Mouse (Mus musculus) hindbrain, embryonic 11.5 days (tissue): ENCODE data around the gene Akap6. TPM values are rescaled to one million over a fixed set of nuclear protein-coding genes. Genes with fewer than 3 reads are reported as not detected.

Experiments used
- ATAC-seq: fragments of 200-750 bp; cut with Nextera tagmentation; 2 replicates; pipeline ENCODE4 v1.8.0; 2017; ENCODE audit warnings: mild to moderate bottlenecking, moderate TSS enrichment, moderate library complexity; ENCODE audit not compliant: low FRiP score
- DNase-seq: peaks from one replicate; pipeline ENCODE4 v3.0.0-alpha.2; 2015; ENCODE audit warnings: low spot score
- H3K27ac ChIP-seq: fragments of 300-500 bp; sonication (generic); 2 replicates; pipeline ENCODE4 v1.5.1; 2014; ENCODE audit warnings: mild to moderate bottlenecking, low read depth, low read length
- H3K27me3 ChIP-seq: fragments of 300-500 bp; sonication (generic); 2 replicates; pipeline ENCODE4 v1.6.1; 2014; ENCODE audit warnings: mild to moderate bottlenecking, low read length, moderate library complexity, mixed read lengths; ENCODE audit not compliant: control insufficient read depth, insufficient read depth
- H3K36me3 ChIP-seq: fragments of 300-500 bp; sonication (generic); 2 replicates; pipeline ENCODE4 v1.6.1; 2014; ENCODE audit warnings: mild to moderate bottlenecking, low read length, moderate library complexity, mixed read lengths; ENCODE audit not compliant: control insufficient read depth, insufficient read depth
- H3K4me1 ChIP-seq: fragments of 300-500 bp; sonication (generic); replicated peaks from 2 replicates; pipeline ENCODE4 v1.6.1; 2014; ENCODE audit warnings: low read length, mixed read lengths; ENCODE audit not compliant: control insufficient read depth, insufficient read depth
- H3K4me2 ChIP-seq: fragments of 300-500 bp; sonication (generic); replicated peaks from 2 replicates; pipeline ENCODE4 v1.6.1; 2014; ENCODE audit warnings: mild to moderate bottlenecking, low read depth, low read length
- H3K4me3 ChIP-seq: fragments of 300-500 bp; sonication (generic); 2 replicates; pipeline ENCODE4 v1.5.1; 2014; ENCODE audit warnings: low read depth, low read length
- H3K9ac ChIP-seq: fragments of 300-500 bp; sonication (generic); 2 replicates; pipeline ENCODE4 v1.6.1; 2014; ENCODE audit warnings: low read depth, low read length
- H3K9me3 ChIP-seq: fragments of 300-500 bp; sonication (generic); 2 replicates; pipeline ENCODE4 v1.6.1; 2016; ENCODE audit warnings: low read length; ENCODE audit not compliant: control insufficient read depth
- WGBS: fragments of 180-500 bp; shearing (Covaris S2); extraction: QIAGEN DNeasy Blood & Tissue Kit; methylation state at CpG from one replicate; pipeline ENCODE4 v1.1.7; 2014; 5-methylcytosine and 5-hydroxymethylcytosine counted together
- polyA plus RNA-seq: library from polyadenylated mRNA; unstranded; fragments of >200 nt; fragmentation: Nextera tagmentation; extraction: Ambion mirVana; gene quantifications from 2 replicates; pipeline ENCODE4 v1.2.1, GENCODE M21; 2014

Gene Akap6
- polyA plus RNA-seq, 1 experiment from 2014 or later = 35.7 TPM

DNA sequence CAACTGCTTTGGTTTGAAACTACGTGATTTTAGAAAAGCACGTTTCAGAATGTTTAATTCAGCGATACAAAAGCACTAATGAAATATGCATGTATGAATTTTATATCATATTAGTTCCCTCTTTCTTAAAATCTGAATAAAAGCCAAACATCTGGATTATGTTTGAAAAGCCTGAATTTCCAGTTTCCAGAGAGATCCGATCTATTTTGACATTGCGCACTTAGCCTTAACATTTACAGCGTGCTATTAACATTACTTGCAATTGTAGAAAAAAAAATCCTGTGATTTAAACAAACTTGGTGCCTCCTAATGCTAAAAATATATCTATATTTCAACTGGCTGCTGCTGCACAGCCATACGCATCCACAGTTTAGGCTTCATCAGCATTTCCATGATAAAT is 358.4 kb downstream of the Akap6 start:
- WGBS = 95% methylated on average over 7 of the region's 7 CpGs
- ATAC-seq (no peak), DNase-seq (no peak)
- no peak overlapping the region for H3K4me3 ChIP-seq
- H3K27ac ChIP-seq = no peak overlapping the region
- peaks cover 4% of the 10 kb centered on the region; the same call in 1 of the 2 replicates for H3K4me1 ChIP-seq
- no peaks in the 10 kb centered on the region for H3K36me3 ChIP-seq
- H3K27me3 ChIP-seq = no peaks in the 10 kb centered on the region
- no peak overlapping the region for H3K9ac ChIP-seq
- H3K4me2 ChIP-seq = no peak overlapping the region
- H3K9me3 ChIP-seq = no peaks in the 10 kb centered on the region

DNA sequence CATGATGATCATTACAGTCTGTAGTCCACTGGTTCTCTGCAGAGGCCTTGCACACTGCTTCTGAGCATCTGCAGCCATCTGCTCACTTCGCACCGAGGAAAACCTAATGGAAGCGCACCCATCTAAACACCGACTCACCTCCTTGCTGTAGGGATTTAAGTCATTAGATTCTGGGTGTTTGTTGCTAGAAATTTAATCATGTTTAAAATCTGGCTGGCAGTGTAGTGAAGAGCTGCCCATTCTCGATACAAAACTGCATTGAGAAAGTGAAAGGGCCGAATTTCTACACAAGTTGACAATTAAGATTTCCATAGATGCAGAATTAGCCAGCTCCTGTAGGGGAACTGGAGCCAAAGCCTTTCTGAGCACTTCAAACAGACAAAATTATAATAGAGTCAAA is 361.7 kb downstream of the Akap6 start:
- Histone ChIP-seq H3K27me3 (no peaks in the 10 kb centered on the region), H3K36me3 (no peaks in the 10 kb centered on the region), H3K9me3 (no peaks in the 10 kb centered on the region), H3K4me2 (no peak overlapping the region), H3K4me3 (no peak overlapping the region), H3K27ac (peak overlapping the region; percentile 76; the same call in 1 of the 2 replicates), H3K9ac (no peak overlapping the region), H3K4me1 (peaks cover 7% of the 10 kb centered on the region; the same call in 1 of the 2 replicates)
- peak; percentile 11 for DNase-seq
- ATAC-seq = no peak
- WGBS = 64% methylated on average over 6 of the region's 6 CpGs

DNA sequence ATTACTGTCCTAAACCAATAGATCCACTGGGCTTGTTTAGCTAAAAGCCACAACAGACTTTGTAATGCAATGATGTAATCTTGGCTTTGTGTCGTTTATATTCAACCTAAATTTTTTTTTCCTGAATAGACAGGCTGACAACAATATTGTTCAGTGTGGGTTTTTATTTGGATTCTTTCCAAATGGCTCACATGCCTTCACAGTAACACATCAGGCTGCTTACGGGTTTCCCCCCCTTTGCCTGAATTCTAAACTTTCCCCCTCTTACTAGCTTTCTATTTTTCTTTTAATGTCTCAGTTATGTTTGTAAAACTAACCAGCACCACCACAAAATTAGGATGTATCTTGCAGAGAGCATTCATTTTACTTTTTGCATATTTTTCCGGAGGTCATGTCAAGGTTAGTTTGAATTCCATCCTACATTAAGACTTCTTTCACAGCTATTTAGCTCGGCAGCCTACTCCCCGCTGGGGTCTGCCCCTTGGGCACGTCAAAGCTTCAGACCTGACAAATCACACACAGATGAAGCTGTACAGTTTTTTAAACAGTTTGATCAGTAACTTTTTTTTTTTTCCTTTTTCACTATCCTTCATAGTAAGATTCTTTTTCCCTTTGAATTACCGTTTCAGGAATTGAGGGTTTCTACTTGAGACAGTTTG is 362.4 kb downstream of the Akap6 start:
- DNase-seq = peak; percentile 74
- Histone ChIP-seq H3K9ac (no peak overlapping the region), H3K4me2 (no peak overlapping the region), H3K36me3 (no peaks in the 10 kb centered on the region), H3K27ac (peak overlapping the region; percentile 56), H3K9me3 (no peaks in the 10 kb centered on the region), H3K4me1 (peaks cover 10% of the 10 kb centered on the region; the same call in 1 of the 2 replicates), H3K27me3 (no peaks in the 10 kb centered on the region), H3K4me3 (no peak overlapping the region)
- WGBS = 4% methylated on average over 7 of the region's 7 CpGs
- ATAC-seq = peak; percentile 31; the same call in 1 of the 2 replicates

DNA sequence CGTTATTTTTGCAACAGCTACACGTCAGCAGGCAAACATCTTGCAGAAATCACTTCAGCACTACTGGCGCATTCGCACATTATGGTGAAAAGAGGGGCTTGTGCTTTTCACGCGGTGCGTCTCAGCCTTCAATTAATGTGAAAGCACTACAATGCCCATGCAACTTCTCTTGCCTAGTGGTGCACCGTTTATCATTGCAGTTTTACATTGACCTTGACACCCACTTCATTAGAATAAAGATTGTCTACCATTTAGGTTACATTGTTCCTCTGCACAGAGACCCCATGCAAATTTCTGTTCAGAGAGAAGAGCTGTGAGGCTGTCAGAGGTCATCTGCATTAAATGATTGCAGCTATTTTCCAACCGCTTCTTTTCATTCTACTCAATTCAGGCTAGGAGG is 363.8 kb downstream of the Akap6 start:
- H3K4me1 ChIP-seq = peaks cover 10% of the 10 kb centered on the region; the same call in 1 of the 2 replicates
- ATAC-seq (peak; percentile 69), DNase-seq (peak; percentile 63)
- H3K9me3 ChIP-seq = no peaks in the 10 kb centered on the region
- no peak overlapping the region for H3K4me2 ChIP-seq
- no peak overlapping the region for H3K9ac ChIP-seq
- H3K27me3 ChIP-seq = no peaks in the 10 kb centered on the region
- peak overlapping the region; percentile 56; the same call in 1 of the 2 replicates for H3K27ac ChIP-seq
- H3K4me3 ChIP-seq = no peak overlapping the region
- WGBS = 16% methylated on average over 9 of the region's 9 CpGs
- H3K36me3 ChIP-seq = no peaks in the 10 kb centered on the region

DNA sequence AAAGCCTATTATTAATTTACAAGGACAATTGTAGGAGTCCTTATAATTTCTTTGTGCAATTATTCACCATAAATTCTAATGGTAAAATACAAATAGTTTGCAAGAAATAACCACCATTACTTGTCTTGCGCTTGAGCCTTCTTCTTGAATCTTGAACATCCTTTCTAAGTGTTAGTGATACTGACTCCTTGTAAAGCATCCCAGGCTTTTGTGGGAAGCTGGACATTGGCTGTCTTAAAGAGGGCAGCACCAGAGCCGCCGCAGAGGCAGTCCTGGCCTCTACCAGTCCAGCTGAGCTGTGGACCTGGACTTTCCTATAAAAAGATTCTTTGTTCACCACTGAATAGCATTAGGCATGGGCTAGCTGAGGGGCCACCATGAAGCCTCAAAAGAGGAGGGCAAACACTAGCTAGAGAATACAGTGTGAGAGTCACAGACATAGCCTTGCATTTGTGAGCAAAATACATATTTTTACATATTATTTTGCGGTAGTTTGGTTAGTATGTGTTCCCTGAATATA is 365.1 kb downstream of the Akap6 start:
- Histone ChIP-seq H3K36me3 (no peaks in the 10 kb centered on the region), H3K4me1 (peaks cover 10% of the 10 kb centered on the region; the same call in 1 of the 2 replicates), H3K9ac (0 out of 2 replicates have a peak overlapping the region, but pooled peaks have one; percentile 11), H3K4me3 (no peak overlapping the region), H3K27me3 (no peaks in the 10 kb centered on the region), H3K27ac (peak overlapping the region; percentile 81), H3K4me2 (0 out of 2 replicates have a peak overlapping the region, but pooled peaks have one; percentile 3), H3K9me3 (no peaks in the 10 kb centered on the region)
- DNase-seq = peak; percentile 70
- ATAC-seq = peak; percentile 83
- WGBS = 29% methylated on average over 4 of the region's 4 CpGs

DNA sequence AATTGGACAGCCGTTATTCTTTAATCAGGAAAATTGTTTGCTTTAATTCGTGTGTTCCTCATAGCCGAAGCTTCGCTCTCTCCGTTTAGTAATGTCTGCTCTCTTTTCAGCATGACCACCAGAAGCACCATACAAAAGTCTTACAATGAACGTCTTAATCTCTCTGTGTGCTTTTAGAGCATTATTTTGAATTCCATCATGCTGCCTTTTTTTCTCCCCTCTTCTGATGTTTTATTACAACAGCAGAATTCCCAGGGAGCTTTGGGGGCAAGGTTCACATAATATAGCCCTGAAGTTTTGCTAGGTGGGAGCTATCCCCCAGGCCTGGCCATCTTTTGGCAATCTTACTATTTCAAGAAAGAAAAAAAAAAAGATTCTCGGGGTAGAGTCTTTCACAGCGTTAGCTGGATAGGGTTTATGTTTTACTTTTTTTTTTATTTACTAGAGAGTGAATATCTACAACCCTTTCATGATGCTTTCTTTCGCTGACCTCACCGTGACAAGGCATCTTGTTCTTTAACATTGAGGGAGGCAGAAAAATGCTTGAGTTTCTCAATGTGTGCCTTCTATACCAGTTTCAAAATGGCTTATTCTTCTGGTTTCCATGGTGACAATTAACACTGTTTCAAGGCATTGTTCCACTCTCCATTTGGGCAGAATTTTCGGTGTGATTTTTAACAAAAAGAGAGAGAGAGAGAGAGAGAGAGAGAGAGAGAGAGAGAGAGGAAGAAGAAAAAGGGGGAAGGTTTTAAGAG is 366.0 kb downstream of the Akap6 start:
- Histone ChIP-seq H3K4me2 (0 out of 2 replicates have a peak overlapping the region, but pooled peaks have one; percentile 3), H3K4me3 (no peak overlapping the region), H3K27me3 (no peaks in the 10 kb centered on the region), H3K27ac (peak overlapping the region; percentile 81), H3K4me1 (peaks cover 10% of the 10 kb centered on the region; the same call in 1 of the 2 replicates), H3K9ac (no peak overlapping the region), H3K36me3 (no peaks in the 10 kb centered on the region), H3K9me3 (no peaks in the 10 kb centered on the region)
- WGBS = 21% methylated on average over 11 of the region's 11 CpGs
- ATAC-seq = 0 out of 2 replicates have a peak, but pooled peaks have one; percentile 3
- peak; percentile 49 for DNase-seq

DNA sequence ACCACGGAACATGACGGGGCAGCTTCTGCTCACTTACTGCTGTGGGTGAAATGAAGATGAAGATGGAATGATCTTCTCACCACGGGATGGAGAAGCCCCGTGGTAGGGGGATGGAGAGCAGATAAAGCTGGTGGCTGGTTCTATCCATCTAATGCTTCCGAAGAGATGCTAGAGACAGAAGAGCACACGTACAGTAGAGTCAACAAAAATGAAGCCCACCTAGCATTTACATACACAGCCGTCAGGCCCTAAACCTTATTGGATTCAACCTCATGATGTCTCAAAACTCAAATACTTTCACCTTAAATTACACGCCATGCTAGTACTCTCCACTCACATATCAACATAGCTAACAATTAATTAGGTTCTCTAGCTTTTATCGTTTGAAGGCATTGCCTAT is 367.1 kb downstream of the Akap6 start:
- Histone ChIP-seq H3K4me2 (no peak overlapping the region), H3K27me3 (no peaks in the 10 kb centered on the region), H3K9ac (no peak overlapping the region), H3K36me3 (no peaks in the 10 kb centered on the region), H3K4me1 (peaks cover 6% of the 10 kb centered on the region; the same call in 1 of the 2 replicates), H3K27ac (peak overlapping the region; percentile 42; the same call in 1 of the 2 replicates), H3K4me3 (no peak overlapping the region), H3K9me3 (no peaks in the 10 kb centered on the region)
- no peak for DNase-seq
- no peak for ATAC-seq
- 68% methylated on average over 9 of the region's 9 CpGs for whole genome bisulfite sequencing

DNA sequence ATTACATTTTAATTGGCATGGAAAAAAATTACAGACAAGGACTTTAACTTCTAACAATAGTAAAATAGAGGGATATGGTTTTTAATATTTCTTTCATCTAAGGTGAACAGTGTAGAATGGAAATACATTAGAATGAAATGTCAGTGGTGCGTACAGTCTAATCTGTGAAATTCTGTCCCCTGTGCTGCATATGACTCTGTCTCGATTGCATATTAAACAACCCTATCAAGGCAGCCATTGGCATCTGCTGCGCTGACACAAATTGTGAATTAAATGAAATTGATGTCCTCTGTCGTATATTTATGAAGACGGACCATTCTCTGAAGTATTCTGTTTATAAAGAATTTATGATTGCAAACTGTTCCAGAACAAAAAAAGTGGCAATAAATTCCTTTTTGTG is 371.7 kb downstream of the Akap6 start:
- Histone ChIP-seq H3K9ac (no peak overlapping the region), H3K27ac (no peak overlapping the region), H3K9me3 (no peaks in the 10 kb centered on the region), H3K4me2 (no peak overlapping the region), H3K4me1 (0 out of 2 replicates have a peak, but pooled peaks cover 3% of the 10 kb centered on the region), H3K4me3 (no peak overlapping the region), H3K27me3 (no peaks in the 10 kb centered on the region), H3K36me3 (no peaks in the 10 kb centered on the region)
- WGBS = 66% methylated on average over 5 of the region's 5 CpGs
- ATAC-seq (no peak), DNase-seq (no peak)
